Mouse (Mus musculus): ENCODE results near the gene Canx. TPM values are rescaled to one million over a fixed set of nuclear protein-coding genes. Genes with fewer than 3 reads are reported as not detected.

Canx gene
- polyA plus RNA-seq, 1 experiment from 2014 or later, result 250 TPM

- 93% methylated on average over 1 of the region's 1 CpGs for WGBS
- no peaks in the 10 kb centered on the region for H3K36me3 ChIP-seq
Measured at GRCm38 (mm10) chr11:50286428-50286827, 39.0 kb downstream of the Canx start.

DNA sequence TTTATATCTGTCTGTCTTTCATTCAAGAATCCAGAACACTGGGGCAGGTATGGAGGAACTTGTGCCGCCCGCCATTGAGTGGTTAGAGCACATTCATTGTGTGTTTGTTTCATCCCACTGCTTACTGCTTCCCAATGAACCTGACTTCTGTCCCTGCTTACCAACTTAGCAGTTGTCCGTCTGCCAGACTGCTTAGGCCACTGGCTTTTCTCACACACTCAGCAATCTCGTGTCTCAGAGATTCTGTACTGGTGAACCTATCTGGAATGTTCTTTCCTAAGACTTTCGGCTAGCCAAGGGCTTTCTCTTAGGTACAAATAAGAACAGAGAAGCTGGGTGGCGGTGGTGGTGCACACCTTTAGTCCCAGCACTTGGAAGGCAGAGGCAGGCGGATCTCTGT lies 39.8 kb downstream of the Canx start:
- Histone ChIP-seq H3K36me3 (peaks cover 6% of the 10 kb centered on the region; the same call in 1 of the 2 replicates), H3K27ac (replicated peaks) (no peak overlapping the region), H3K4me1 (peaks cover 21% of the 10 kb centered on the region), H3K4me2 (replicated peaks) (no peak overlapping the region), H3K9me3 (no peaks in the 10 kb centered on the region), H3K27me3 (no peaks in the 10 kb centered on the region), H3K9ac (replicated peaks) (no peak overlapping the region), H3K4me3 (no peak overlapping the region)
- WGBS, result 91% methylated on average over 7 of the region's 7 CpGs
- ATAC-seq (replicated peaks), result no peak

More at GRCm38 (mm10) chr11:50286428-50286827, 39.0 kb downstream of the Canx start:
- no peak overlapping the region for H3K4me3 ChIP-seq
- no peak overlapping the region for H3K4me2 ChIP-seq (replicated peaks)
- ATAC-seq (replicated peaks), result no peak
- H3K27ac ChIP-seq (replicated peaks), result no peak overlapping the region
- peaks cover 24% of the 10 kb centered on the region for H3K4me1 ChIP-seq
- H3K9me3 ChIP-seq, result no peaks in the 10 kb centered on the region
- H3K9ac ChIP-seq (replicated peaks), result no peak overlapping the region
- H3K27me3 ChIP-seq, result no peaks in the 10 kb centered on the region

- Histone ChIP-seq H3K9ac (replicated peaks) (no peak overlapping the region), H3K36me3 (peaks cover 9% of the 10 kb centered on the region; the same call in 1 of the 2 replicates), H3K4me1 (peaks cover 16% of the 10 kb centered on the region), H3K4me2 (replicated peaks) (no peak overlapping the region), H3K27me3 (no peaks in the 10 kb centered on the region), H3K27ac (replicated peaks) (no peak overlapping the region), H3K4me3 (no peak overlapping the region), H3K9me3 (no peaks in the 10 kb centered on the region)
- WGBS, result 96% methylated on average over 5 of the region's 5 CpGs
- no peak for ATAC-seq (replicated peaks)
Measured at GRCm38 (mm10) chr11:50285263-50285662, 40.2 kb downstream of the Canx start.

DNA sequence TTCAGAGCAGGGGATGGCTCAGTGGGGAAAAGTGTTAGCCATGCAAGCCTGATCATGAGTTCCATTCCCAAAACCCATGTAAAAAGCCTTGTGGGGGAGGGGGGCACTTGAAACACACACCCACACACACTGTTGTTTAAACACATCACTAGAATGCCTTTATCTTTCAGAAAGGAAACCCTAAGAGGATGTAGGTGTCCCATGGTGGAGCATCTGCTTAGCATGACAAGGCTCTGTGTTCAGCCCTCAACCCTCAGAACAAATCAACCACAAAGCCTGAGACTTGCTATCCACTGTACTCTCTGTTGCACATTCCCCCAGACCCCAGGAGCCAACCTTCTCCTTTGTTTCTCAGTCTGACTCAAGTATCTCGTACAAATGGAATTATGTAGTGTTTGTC lies 45.4 kb downstream of the Canx start:
- Histone ChIP-seq H3K4me3 (no peak overlapping the region), H3K9ac (replicated peaks) (no peak overlapping the region), H3K9me3 (no peaks in the 10 kb centered on the region), H3K27me3 (no peaks in the 10 kb centered on the region), H3K4me1 (no peaks in the 10 kb centered on the region), H3K36me3 (peaks cover 9% of the 10 kb centered on the region; the same call in 1 of the 2 replicates), H3K4me2 (replicated peaks) (no peak overlapping the region), H3K27ac (replicated peaks) (no peak overlapping the region)
- ATAC-seq (replicated peaks), result no peak
- WGBS, result 62% methylated on average over 1 of the region's 1 CpGs

- Histone ChIP-seq H3K4me3 (no peak overlapping the region), H3K9ac (replicated peaks) (no peak overlapping the region), H3K36me3 (peaks cover 9% of the 10 kb centered on the region; the same call in 1 of the 2 replicates), H3K27me3 (no peaks in the 10 kb centered on the region), H3K4me2 (replicated peaks) (no peak overlapping the region), H3K27ac (replicated peaks) (no peak overlapping the region), H3K9me3 (no peaks in the 10 kb centered on the region), H3K4me1 (no peaks in the 10 kb centered on the region)
- WGBS, result 87% methylated on average over 4 of the region's 4 CpGs
- no peak for ATAC-seq (replicated peaks)
Measured at GRCm38 (mm10) chr11:50279005-50279404, 46.5 kb downstream of the Canx start.

DNA sequence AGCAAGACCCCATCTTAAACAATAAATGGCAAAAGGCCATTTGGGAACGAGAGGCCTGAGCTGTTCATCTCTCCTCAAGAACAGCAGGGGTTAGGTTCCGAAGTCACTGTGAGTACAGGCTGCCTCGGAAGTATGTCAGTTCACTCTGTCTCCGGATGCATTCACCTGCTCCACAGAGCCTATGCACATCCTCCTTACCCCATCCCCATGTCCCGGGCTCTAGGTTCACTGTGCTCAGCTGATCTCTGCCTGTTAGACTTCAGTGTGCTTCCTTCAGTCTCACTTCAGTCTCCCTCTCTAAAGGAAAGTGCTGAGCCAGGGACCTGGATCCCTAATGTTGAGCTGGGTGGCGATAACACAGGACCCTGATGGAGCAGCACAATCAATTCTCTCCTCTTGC lies 47.8 kb downstream of the Canx start:
- Histone ChIP-seq H3K27ac (replicated peaks) (no peak overlapping the region), H3K4me2 (replicated peaks) (no peak overlapping the region), H3K27me3 (no peaks in the 10 kb centered on the region), H3K36me3 (peaks cover 9% of the 10 kb centered on the region; the same call in 1 of the 2 replicates), H3K4me1 (peaks cover 4% of the 10 kb centered on the region; the same call in 1 of the 2 replicates), H3K4me3 (no peak overlapping the region), H3K9me3 (no peaks in the 10 kb centered on the region), H3K9ac (replicated peaks) (no peak overlapping the region)
- 88% methylated on average over 6 of the region's 6 CpGs for WGBS
- ATAC-seq (replicated peaks), result no peak

GRCm38 (mm10) chr11:50277025-50277424 lies 48.4 kb downstream of the Canx start:
- H3K36me3 ChIP-seq, result peaks cover 9% of the 10 kb centered on the region; the same call in 1 of the 2 replicates
- H3K9ac ChIP-seq (replicated peaks), result no peak overlapping the region
- H3K4me3 ChIP-seq, result no peak overlapping the region
- H3K9me3 ChIP-seq, result no peaks in the 10 kb centered on the region
- peaks cover 4% of the 10 kb centered on the region; the same call in 1 of the 2 replicates for H3K4me1 ChIP-seq
- no peaks in the 10 kb centered on the region for H3K27me3 ChIP-seq
- H3K4me2 ChIP-seq (replicated peaks), result no peak overlapping the region
- no peak for ATAC-seq (replicated peaks)
- no peak overlapping the region for H3K27ac ChIP-seq (replicated peaks)

DNA sequence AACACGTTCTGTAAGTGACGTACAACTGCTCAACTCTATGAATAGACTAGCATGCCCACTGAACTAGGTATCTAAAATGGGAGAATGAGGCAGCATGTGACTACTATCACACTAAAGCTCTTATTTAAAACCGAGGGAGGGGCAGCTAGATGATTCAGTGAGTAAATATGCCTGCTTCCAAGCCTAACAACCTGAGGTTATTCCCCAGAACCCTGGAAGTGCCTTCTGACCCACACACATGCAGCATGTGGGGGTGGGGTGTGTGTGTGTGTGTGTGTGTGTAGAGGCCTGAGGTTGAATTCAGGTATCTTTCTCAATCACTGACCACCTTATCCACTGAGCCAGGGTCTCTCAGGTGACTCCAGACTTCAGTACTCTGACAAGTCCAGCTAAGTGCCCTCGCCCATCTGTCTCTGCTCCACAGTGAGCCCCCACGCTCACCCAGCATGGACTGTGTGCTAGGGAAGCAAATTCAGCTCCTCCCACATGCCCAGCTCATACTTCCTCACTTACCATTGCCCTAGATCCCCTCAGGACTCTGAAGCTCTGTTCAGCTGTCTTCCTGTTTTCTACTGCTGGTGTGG lies 49.8 kb downstream of the Canx start:
- H3K4me3 ChIP-seq, result no peak overlapping the region
- no peak for ATAC-seq (replicated peaks)
- H3K4me1 ChIP-seq, result peaks cover 4% of the 10 kb centered on the region; the same call in 1 of the 2 replicates
- H3K9me3 ChIP-seq, result no peaks in the 10 kb centered on the region
- H3K27ac ChIP-seq (replicated peaks), result no peak overlapping the region
- H3K27me3 ChIP-seq, result no peaks in the 10 kb centered on the region
- H3K4me2 ChIP-seq (replicated peaks), result no peak overlapping the region
- peaks cover 2% of the 10 kb centered on the region; the same call in 1 of the 2 replicates for H3K36me3 ChIP-seq
- WGBS, result 89% methylated on average over 5 of the region's 5 CpGs
- no peak overlapping the region for H3K9ac ChIP-seq (replicated peaks)

- Histone ChIP-seq H3K27ac (replicated peaks) (no peak overlapping the region), H3K9ac (replicated peaks) (no peak overlapping the region), H3K27me3 (no peaks in the 10 kb centered on the region), H3K9me3 (no peaks in the 10 kb centered on the region), H3K4me2 (replicated peaks) (no peak overlapping the region), H3K36me3 (no peaks in the 10 kb centered on the region), H3K4me1 (peaks cover 4% of the 10 kb centered on the region; the same call in 1 of the 2 replicates), H3K4me3 (no peak overlapping the region)
- 95% methylated on average over 2 of the region's 2 CpGs for WGBS
- no peak for ATAC-seq (replicated peaks)
Measured at GRCm38 (mm10) chr11:50275077-50275476, 50.4 kb downstream of the Canx start.

DNA sequence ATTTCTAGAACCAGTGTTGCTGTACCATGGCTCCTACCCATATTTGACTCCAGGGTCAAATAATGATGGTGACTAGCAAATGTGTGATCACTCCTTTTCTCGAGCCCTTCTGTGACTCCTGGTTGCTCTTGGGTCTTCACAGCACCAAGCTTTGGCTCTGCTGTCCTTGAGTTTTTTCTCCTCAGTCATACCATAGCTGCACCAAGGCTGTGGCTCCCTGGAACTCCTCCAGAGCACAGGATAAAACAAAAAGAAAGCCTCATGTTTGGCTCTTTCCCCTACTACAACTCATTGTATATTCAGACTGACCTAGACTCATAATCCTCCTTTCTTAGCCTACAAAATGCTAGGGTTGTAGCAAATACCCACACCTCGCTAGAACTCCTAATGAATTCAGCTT lies 52.7 kb downstream of the Canx start:
- no peaks in the 10 kb centered on the region for H3K27me3 ChIP-seq
- no peak overlapping the region for H3K4me2 ChIP-seq (replicated peaks)
- no peak for ATAC-seq (replicated peaks)
- H3K4me3 ChIP-seq, result no peak overlapping the region
- H3K36me3 ChIP-seq, result no peaks in the 10 kb centered on the region
- 63% methylated on average over 2 of the region's 2 CpGs for WGBS
- peaks cover 4% of the 10 kb centered on the region; the same call in 1 of the 2 replicates for H3K4me1 ChIP-seq
- H3K9me3 ChIP-seq, result no peaks in the 10 kb centered on the region
- H3K27ac ChIP-seq (replicated peaks), result no peak overlapping the region
- H3K9ac ChIP-seq (replicated peaks), result no peak overlapping the region

DNA sequence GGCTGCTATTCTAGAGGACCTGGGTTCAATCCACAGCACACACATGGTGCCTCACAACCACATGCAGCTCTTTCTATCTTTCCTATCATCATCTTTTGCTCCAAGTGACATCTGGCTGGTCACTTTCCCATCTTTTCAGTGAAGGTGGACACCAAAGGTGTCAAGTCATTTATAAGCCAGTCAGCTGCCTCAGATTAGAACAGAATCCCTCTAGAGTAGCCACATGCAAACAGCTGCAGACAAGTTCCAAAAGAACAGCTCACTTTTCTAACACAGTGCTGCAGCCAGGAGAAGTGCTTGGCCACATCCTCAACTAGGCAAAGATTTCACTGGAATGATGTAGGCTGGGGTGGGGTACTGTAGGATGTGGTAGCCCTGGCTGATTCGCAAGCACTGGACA lies 55.6 kb downstream of the Canx start:
- peaks cover 22% of the 10 kb centered on the region for H3K36me3 ChIP-seq
- no peaks in the 10 kb centered on the region for H3K27me3 ChIP-seq
- H3K9me3 ChIP-seq, result no peaks in the 10 kb centered on the region
- no peak overlapping the region for H3K4me3 ChIP-seq
- 97% methylated on average over 1 of the region's 1 CpGs for WGBS
- no peak overlapping the region for H3K9ac ChIP-seq (replicated peaks)
- no peak for ATAC-seq (replicated peaks)
- no peak overlapping the region for H3K27ac ChIP-seq (replicated peaks)
- no peak overlapping the region for H3K4me2 ChIP-seq (replicated peaks)
- H3K4me1 ChIP-seq, result peaks cover 4% of the 10 kb centered on the region; the same call in 1 of the 2 replicates

DNA sequence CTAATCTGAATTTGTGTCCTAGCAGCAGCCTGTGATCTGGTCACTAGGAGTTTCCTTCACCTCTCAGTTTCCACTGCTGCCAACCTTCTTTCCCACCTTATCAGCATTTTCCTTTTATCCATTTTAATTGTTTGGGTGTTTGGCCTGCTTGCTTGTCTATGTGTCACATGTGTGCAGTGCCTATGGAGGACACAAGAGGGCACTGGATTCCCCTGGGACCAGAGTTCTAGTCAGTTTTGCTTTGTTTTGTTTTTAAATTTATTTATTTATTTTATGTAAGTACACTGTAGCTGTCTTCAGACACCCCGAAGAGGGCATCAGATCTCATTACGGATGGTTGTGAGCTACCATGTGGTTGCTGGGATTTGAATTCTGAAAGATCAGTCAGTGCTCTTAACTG lies 56.3 kb downstream of the Canx start:
- no peak overlapping the region for H3K9ac ChIP-seq (replicated peaks)
- 92% methylated on average over 2 of the region's 2 CpGs for WGBS
- no peaks in the 10 kb centered on the region for H3K27me3 ChIP-seq
- H3K4me2 ChIP-seq (replicated peaks), result no peak overlapping the region
- ATAC-seq (replicated peaks), result no peak
- H3K9me3 ChIP-seq, result no peaks in the 10 kb centered on the region
- no peak overlapping the region for H3K4me3 ChIP-seq
- H3K27ac ChIP-seq (replicated peaks), result no peak overlapping the region
- peaks cover 4% of the 10 kb centered on the region; the same call in 1 of the 2 replicates for H3K4me1 ChIP-seq
- H3K36me3 ChIP-seq, result peaks cover 29% of the 10 kb centered on the region

DNA sequence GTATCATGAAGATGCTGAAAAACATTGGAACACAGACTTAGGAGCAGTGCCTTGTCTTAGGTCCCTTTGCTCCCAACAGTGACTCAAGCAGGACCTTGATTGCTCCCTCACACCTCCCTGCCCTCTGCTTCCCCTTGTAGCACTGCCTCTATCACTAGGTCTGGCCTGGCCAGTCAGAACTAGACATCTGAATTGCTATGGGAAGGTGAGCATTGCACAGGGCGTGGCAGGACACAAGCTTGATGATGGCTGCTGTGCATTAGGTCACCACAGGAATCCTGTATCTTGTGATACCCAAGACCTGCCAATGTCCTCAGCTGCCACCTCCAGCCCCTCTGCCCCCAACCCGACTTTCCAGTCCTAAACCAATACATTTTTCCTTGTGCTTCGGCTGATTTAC lies 58.5 kb downstream of the Canx start:
- peaks cover 48% of the 10 kb centered on the region for H3K36me3 ChIP-seq
- H3K4me1 ChIP-seq, result no peaks in the 10 kb centered on the region
- no peak for ATAC-seq (replicated peaks)
- no peaks in the 10 kb centered on the region for H3K9me3 ChIP-seq
- H3K27ac ChIP-seq (replicated peaks), result no peak overlapping the region
- H3K9ac ChIP-seq (replicated peaks), result no peak overlapping the region
- WGBS, result 95% methylated on average over 3 of the region's 3 CpGs
- no peak overlapping the region for H3K4me3 ChIP-seq
- no peaks in the 10 kb centered on the region for H3K27me3 ChIP-seq
- H3K4me2 ChIP-seq (replicated peaks), result no peak overlapping the region
